Mouse (Mus musculus): ENCODE results near the gene Pard3b.

Gene Pard3b

DNA sequence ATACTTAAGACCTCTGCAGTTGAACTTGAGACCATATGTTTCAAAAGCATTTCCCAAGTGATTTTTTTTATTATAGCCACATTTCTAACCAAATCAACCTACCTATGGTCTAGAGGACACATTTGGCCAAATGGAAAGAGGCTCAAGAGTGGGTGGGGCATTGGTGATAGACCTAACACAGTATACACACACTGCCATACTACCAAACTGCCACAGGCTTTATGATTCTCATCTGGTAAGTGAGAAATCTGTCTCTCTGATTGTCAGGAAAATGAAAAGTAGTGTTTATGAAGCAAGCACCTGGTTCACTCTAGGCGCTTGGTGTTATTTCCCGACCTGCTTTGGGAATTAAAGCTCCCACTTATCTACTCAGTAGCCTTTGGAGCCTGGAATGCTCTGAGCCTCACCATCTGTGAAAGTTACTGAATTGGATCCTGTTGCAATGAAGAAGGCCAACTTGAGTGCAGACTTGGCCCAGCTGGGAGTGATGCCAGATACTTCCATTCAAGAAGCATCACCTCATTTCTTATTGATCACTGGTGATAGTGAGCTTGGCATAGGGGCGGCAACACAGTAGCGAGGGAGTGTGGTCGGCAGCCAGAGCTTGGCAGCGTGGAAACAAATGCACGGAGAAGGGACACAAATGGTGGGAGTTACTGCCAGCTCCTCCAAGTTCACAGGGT, 810.7 kb downstream of the Pard3b start:
- DNase-seq (ENCODE audit: extremely low spot score): no peak

DNA sequence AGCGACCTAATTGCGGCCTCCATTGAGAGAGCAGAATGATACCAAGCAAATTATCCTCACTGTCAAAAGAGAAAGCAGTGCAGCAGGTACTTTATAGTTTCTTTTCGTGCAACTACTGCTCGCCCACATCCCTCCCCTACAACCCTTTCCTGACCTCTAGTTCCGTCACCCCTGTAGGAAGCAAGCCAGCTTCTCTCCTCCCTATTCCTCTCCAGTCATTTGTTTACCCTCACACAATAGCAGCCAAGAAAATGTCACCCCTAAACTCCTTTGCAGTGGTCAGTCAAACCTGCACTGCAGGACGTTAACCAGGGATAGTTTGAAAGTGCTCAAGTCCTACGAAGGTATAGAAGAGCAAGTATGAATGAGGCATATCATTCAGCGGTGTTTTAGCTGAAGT, 826.9 kb downstream of the Pard3b start:
- DNase-seq (ENCODE audit: extremely low spot score): no peak

GRCm38 (mm10) chr1:62466544-62466943, 827.9 kb downstream of the Pard3b start:
- no peak for DNase-seq (ENCODE audit: extremely low spot score)

- no peak for DNase-seq (ENCODE audit: extremely low spot score)
Observed at GRCm38 (mm10) chr1:62483059-62483458, 844.4 kb downstream of the Pard3b start.

- no peak for DNase-seq (ENCODE audit: extremely low spot score)
Observed at GRCm38 (mm10) chr1:62488871-62489270, 850.2 kb downstream of the Pard3b start.

DNA sequence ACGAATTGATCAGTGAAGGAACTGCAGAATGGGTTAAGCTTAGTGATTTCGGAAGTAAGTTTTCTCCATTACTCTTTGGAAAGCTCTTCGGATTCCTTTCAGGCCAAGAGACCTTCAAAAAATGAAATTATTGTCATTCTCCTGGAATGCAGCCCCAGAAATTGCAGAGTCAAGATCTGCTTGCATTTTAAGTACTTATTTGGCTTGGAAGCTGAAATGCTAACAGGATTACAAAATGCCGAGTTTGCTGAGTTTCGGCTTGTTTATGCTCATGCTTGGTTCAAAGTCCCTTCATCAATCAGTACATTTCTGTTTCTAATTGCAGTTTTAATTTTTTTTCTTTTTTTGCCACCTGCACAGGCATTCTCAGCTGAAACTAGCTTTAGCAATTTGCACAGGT, 860.5 kb downstream of the Pard3b start:
- no peak for DNase-seq (ENCODE audit: extremely low spot score)

DNA sequence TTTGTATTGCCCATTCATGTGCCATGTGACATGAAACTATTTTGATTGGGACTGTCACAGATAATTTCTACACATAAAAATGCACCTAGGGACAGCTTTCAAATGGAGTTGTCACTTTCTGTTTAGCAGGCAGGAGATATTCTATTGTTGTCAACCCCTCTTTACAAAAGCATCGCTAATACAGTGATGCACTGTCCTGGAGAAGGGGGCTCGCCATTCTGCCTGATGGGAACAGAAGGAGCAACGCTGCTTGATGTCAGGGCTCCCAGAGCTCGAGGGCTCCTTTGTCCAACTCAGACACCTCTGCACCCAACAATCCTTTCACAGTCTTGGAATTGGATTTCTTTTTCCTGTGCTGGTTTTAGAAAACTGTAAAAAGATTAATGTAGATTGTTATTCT, 871.9 kb downstream of the Pard3b start:
- no peak for DNase-seq (ENCODE audit: extremely low spot score)

DNA sequence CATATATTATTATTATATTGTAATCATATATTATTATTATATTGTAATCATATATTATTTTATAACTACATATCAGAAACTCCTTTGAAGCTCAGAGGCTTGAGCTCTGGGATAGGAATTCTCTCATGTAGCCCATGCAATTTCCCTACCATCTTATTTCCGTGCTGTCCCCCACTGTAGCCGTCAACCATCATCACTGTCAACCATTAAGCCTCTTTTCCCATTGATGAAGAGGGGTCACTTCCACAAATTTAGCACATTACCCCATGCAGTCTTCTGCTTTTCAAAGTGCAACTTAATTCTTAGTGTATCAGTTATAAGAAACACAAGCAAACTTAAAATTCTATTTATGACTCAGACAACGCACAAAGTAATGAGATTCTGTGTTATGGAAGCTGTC, 873.1 kb downstream of the Pard3b start:
- DNase-seq (ENCODE audit: extremely low spot score): no peak

GRCm38 (mm10) chr1:62518621-62519213, 880.1 kb downstream of the Pard3b start:
- no peak for DNase-seq (ENCODE audit: extremely low spot score)

- no peak for DNase-seq (ENCODE audit: extremely low spot score)
Observed at GRCm38 (mm10) chr1:62521368-62521767, 882.7 kb downstream of the Pard3b start.

DNA sequence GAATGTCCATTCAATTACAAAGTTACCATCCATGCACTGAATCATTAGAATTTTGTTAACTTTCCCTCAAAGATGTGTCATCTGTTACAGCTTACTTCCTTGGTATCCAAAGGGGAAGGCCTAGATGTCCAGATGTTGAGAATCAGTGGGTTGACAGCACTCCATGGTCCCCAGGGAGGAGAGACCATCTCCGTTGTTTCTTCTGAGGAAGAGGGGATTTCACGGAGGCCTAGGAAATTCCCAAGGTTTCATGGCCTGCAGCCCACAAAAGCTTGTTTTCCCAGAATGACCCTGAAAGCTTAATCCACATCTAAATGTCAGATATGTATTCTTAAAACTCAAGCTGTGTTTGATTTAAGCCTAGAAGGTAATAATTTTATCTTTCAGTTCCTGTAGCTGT, 884.1 kb downstream of the Pard3b start:
- no peak for DNase-seq (ENCODE audit: extremely low spot score)

DNA sequence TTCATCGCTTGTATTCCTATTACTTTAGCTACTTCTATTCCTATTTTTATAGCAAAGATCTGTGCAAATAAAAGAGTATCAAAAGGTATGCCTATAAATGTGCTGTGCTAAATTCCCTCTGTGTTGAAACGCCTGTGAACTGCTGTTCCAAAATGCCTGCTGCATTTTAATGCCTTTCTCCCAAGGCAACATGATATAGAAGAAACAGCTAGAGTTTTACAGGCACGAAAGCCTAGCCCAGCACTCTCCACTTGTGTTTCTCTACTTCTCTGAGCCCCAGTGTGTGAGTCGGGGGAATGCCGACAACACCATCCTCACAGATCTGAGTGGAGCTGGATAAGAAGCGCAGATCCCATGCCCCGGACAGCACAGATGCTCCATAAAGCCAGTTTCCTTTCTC, 889.2 kb downstream of the Pard3b start:
- DNase-seq (ENCODE audit: extremely low spot score): no peak

DNA sequence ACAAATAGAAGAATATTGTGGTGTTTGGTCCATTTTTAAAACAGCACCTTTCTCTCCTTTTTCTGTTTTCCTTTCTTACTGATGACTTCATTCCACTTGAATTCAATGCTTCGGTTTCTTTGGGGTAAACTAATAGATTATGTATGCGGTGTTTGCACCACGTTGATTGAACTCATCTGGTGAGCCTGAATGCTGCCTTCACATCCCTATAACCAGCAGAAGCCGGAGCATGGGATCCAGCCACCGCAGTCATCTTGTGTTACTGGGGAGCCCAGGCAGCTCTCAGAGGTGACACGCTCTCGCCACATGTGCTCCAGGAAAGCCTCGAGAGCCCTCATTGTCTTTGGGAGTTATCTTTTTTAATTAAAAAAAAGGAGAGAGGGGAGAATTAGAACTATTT, 891.3 kb downstream of the Pard3b start:
- DNase-seq (ENCODE audit: extremely low spot score): no peak

GRCm38 (mm10) chr1:62532426-62533126, 894.0 kb downstream of the Pard3b start:
- DNase-seq (ENCODE audit: extremely low spot score): no peak

DNA sequence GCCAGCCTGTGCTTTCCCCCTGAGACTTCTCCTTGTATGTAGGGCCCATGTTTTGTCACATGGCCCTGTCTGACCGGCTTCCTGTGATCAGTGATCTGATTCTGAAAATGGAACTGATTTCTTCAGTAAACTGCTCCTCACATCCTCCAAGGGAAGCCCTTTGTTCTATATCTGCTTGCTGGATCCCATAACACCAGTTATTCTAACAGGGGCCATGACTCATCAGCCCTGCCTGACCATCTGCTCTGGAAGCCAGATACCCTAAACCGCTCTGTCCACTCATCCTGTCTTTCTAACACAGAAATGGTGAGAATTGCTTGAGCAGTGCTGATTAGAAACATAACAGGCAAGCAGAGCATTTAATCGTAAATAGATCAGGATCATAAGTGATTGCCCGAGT, 910.3 kb downstream of the Pard3b start:
- no peak for DNase-seq (ENCODE audit: extremely low spot score)

DNA sequence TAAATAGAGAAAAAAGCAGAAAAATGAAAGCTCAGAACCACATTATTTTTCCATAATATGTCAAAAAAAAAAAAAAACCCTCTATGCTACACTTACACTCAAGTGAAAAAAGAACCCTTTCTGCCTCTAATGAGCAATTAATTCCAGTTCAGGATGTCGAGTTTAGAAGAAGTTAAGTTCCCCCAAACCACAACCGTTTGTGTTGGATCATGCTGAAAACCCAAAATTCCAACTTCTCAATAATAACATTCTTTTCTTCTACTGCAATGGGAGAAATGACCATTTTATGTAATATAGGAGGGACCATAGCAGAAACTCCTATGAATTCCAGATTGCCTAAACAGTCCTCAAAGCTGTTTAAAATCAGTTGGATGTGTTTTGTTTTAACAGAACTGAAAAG, 911.9 kb downstream of the Pard3b start:
- DNase-seq (ENCODE audit: extremely low spot score): no peak

DNA sequence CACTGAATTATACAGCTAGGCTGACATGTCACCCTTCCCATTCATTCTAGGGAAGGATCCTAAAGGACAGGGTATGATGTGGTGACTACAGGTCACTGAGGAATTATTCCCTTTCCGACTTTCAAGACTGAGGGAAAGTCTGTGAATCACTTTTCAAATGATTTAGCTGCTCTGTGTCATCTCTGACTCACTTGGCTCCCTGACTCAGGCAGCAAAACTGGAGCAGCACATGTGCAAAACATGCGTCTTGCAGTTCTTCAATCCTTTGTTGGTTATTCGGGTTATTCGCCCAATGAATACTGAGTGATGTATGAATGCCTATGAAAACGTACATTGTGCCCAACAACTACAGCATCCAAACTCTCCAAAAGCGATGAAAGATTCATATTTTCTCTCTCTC, 912.9 kb downstream of the Pard3b start:
- DNase-seq (ENCODE audit: extremely low spot score): no peak

GRCm38 (mm10) chr1:62555838-62556237, 917.2 kb downstream of the Pard3b start:
- DNase-seq (ENCODE audit: extremely low spot score): no peak

- DNase-seq (ENCODE audit: extremely low spot score): no peak
Observed at GRCm38 (mm10) chr1:62562987-62563386, 924.4 kb downstream of the Pard3b start.

- no peak for DNase-seq (ENCODE audit: extremely low spot score)
Observed at GRCm38 (mm10) chr1:62564245-62565119, 925.9 kb downstream of the Pard3b start.

GRCm38 (mm10) chr1:62565120-62565809, 926.6 kb downstream of the Pard3b start:
- DNase-seq (ENCODE audit: extremely low spot score): no peak

GRCm38 (mm10) chr1:62566596-62566995, 928.0 kb downstream of the Pard3b start:
- no peak for DNase-seq (ENCODE audit: extremely low spot score)

Measured in embryo, embryonic 9.5 days (tissue).